Mouse (Mus musculus): Measurements from ENCODE around the gene Cd72. TPM values are rescaled to one million over a fixed set of nuclear protein-coding genes. Genes with fewer than 3 reads are reported as not detected.

Cd72 gene
- polyA plus RNA-seq, 1 experiment from 2014 or later = 0.94 TPM

DNA sequence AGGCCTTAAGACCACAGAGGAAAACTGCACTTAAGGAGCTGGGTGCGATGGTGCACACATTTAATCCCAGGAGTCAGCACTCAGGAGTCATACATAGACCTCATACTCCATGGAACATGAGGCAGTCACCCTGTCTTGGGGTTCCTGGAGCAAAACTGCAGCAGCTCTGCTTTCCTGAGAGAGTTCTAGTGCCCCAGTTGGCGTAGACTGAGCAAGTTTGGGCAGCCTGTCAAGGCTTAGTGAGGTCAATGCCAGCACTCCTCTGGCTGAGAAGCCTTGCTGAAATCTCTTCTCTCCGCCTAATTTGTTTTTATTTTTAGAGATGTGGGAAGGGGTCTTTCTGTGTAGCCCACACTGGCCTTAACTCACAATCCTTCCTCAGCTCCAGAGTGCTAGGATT is 5.9 kb downstream of the Cd72 start:
- H3K36me3 ChIP-seq (replicated peaks) = peaks cover 6% of the 10 kb centered on the region; the same call in 1 of the 2 replicates
- H3K27ac ChIP-seq (replicated peaks) = no peak overlapping the region
- H3K4me1 ChIP-seq (replicated peaks) = peaks cover 5% of the 10 kb centered on the region
- WGBS (ENCODE audit: insufficient replicate concordance) = 72% methylated on average over 3 of the region's 3 CpGs
- no peaks in the 10 kb centered on the region for H3K9me3 ChIP-seq (replicated peaks)
- no peak overlapping the region for H3K9ac ChIP-seq
- no peak overlapping the region for H3K4me2 ChIP-seq
- no peak overlapping the region for H3K4me3 ChIP-seq (replicated peaks)
- no peak for ATAC-seq (ENCODE audit: insufficient read depth)
- peaks cover 42% of the 10 kb centered on the region for H3K27me3 ChIP-seq

DNA sequence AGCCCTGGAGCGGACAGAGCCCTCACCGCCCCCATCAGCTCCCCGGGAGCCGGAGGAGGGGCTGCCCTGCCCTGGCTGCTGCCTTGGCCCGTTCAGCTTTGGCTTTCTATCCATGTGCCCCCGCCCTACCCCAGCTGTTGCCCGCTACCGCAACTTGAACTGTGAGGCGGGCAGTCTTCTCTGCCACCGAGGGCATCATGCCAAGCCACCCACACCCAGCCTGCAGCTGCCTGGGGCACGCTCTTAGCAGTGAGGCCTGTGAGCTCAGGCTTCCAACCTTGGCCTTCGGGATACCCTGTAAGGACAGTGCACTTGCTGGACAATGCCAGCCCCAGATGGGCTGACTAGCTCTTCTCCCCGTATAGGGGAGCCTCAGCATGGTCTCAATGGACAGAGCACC is 7.2 kb downstream of the Cd72 start:
- Histone ChIP-seq H3K9ac (no peak overlapping the region), H3K4me3 (replicated peaks) (no peak overlapping the region), H3K36me3 (replicated peaks) (peaks cover 6% of the 10 kb centered on the region; the same call in 1 of the 2 replicates), H3K9me3 (replicated peaks) (no peaks in the 10 kb centered on the region), H3K4me1 (replicated peaks) (peaks cover 18% of the 10 kb centered on the region), H3K27me3 (peaks cover 40% of the 10 kb centered on the region), H3K27ac (replicated peaks) (no peak overlapping the region), H3K4me2 (no peak overlapping the region)
- no peak for ATAC-seq (ENCODE audit: insufficient read depth)
- WGBS (ENCODE audit: insufficient replicate concordance) = 77% methylated on average over 13 of the region's 13 CpGs

DNA sequence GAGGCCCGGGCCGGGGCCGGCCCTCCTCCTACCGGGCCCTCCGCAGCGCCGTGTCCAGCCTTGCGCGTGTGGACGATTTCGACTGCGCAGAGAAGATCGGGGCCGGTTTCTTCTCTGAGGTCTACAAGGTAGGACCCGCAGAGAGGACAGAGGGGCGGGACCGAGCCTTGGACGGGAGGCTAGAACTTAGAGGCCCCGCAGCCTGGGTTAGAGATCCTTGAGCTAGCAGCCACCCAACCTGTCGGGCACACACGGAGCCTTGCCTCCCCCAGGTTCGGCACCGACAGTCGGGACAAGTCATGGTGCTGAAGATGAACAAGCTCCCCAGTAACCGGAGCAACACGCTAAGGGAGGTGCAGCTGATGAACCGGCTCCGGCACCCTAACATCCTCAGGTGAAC is 10.9 kb downstream of the Cd72 start:
- H3K27me3 ChIP-seq = peaks cover 29% of the 10 kb centered on the region
- peaks cover 6% of the 10 kb centered on the region; the same call in 1 of the 2 replicates for H3K36me3 ChIP-seq (replicated peaks)
- H3K4me3 ChIP-seq (replicated peaks) = peak overlapping the region; percentile 69
- H3K4me2 ChIP-seq = peak overlapping the region; percentile 97
- 4% methylated on average over 28 of the region's 28 CpGs for WGBS (ENCODE audit: insufficient replicate concordance)
- no peak for ATAC-seq (ENCODE audit: insufficient read depth)
- no peak overlapping the region for H3K27ac ChIP-seq (replicated peaks)
- no peaks in the 10 kb centered on the region for H3K9me3 ChIP-seq (replicated peaks)
- H3K4me1 ChIP-seq (replicated peaks) = peaks cover 20% of the 10 kb centered on the region
- peak overlapping the region; percentile 69 for H3K9ac ChIP-seq

DNA sequence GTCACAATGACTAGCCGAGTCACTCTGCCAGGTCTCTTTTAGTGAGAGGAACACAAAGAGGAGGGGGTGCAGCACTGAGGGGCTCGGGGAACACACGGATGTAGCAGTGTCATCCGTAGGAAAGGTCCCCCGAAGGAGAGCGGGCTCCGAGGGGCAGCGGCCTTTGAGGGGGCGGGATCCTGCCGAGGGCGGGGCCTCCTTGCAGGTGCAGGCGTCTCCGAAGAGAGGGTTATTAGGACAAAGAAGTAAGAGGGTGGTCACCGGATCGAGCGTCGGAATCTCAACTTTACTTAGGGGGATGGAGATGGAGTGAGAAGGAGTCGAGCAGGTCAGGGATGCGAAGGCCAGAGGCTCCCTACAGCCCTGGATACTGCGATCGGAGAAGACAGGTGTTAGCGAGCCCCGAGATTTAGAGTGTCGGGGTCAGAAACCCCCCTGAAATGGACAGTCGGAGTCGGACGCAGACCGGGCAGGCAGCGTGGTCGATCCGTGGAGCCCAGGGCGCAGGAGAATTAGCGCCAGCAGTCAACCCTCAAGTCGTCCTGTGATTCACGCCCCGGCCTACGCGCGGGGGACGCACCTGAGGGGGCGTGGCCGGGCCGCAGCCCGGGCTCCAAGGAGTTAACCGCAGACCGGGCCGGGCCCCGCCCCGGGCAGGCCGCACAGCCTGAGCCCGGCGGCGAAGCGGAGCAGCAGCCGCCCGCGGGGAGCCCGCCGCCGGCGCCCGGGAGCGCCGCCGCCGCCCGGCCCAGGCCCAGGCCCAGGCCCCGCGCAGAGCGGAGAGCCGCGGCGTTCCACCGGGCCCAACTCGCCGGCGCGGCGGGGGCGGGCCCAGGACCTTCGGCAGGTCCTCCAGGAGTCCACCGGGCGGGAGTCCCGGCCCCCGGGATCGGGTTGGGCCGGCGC is 11.7 kb downstream of the Cd72 start:
- ATAC-seq (ENCODE audit: insufficient read depth) = peak; percentile 66
- peaks cover 20% of the 10 kb centered on the region for H3K4me1 ChIP-seq (replicated peaks)
- H3K27ac ChIP-seq (replicated peaks) = peak overlapping the region; percentile 79
- peak overlapping the region; percentile 97 for H3K4me2 ChIP-seq
- under 1% methylated on average over 88 of the region's 88 CpGs for WGBS (ENCODE audit: insufficient replicate concordance)
- H3K36me3 ChIP-seq (replicated peaks) = peaks cover 6% of the 10 kb centered on the region; the same call in 1 of the 2 replicates
- peak overlapping the region; percentile 69 for H3K4me3 ChIP-seq (replicated peaks)
- H3K9me3 ChIP-seq (replicated peaks) = no peaks in the 10 kb centered on the region
- H3K27me3 ChIP-seq = peaks cover 29% of the 10 kb centered on the region
- H3K9ac ChIP-seq = peak overlapping the region; percentile 69

DNA sequence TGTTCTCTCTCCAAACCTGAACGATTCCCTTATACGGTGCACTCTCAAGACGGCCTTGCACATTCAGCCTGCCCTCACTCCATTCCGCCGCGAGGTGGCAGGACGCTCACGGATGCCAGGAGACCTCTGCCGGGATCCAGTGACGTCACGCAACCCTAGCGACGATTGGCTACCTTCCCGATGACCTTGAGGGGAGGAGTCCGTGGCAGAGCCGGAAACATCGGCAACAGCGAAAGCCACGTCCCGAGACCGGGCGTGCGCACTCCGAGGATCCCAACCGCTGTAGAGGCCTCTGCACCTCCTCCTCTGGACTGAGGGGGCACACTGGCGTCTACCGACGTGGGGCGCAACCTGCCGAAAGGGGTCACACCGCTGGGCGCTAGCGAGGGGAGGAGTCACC is 12.4 kb downstream of the Cd72 start:
- peak overlapping the region; percentile 97 for H3K4me2 ChIP-seq
- H3K4me3 ChIP-seq (replicated peaks) = peak overlapping the region; percentile 69
- H3K27me3 ChIP-seq = peaks cover 29% of the 10 kb centered on the region
- under 1% methylated on average over 33 of the region's 33 CpGs for WGBS (ENCODE audit: insufficient replicate concordance)
- H3K9ac ChIP-seq = peak overlapping the region; percentile 69
- peaks cover 6% of the 10 kb centered on the region; the same call in 1 of the 2 replicates for H3K36me3 ChIP-seq (replicated peaks)
- ATAC-seq (ENCODE audit: insufficient read depth) = peak; percentile 87
- H3K9me3 ChIP-seq (replicated peaks) = no peaks in the 10 kb centered on the region
- peak overlapping the region; percentile 79 for H3K27ac ChIP-seq (replicated peaks)
- H3K4me1 ChIP-seq (replicated peaks) = peaks cover 20% of the 10 kb centered on the region

DNA sequence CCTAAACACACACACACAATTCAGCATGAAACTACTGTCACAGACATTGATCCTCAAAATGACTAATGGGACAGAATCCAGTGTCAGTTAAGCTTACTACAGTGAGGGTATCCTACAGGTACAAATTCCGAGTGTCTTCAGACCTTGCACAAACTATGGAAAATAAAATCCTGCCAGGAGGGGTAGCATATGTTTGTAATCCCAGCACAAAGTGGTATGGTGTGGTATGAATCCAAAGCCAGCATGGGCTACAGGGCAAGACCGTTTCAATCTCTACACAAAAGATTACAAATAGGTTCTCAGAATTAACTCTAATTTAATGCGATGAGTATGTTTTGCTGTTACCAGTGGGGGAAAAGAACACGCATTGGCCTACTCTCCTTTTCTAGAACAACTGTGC is 12.8 kb downstream of the Cd72 start, which contains the start of gene Tesk1:
Gene Tesk1, plus strand, starts transcription at position 301 of the 400 bp plus-strand sequence.
- Histone ChIP-seq H3K27ac (replicated peaks) (peak within 1 kb of the TSS; percentile 79), H3K4me3 (replicated peaks) (peak within 1 kb of the TSS; percentile 69), H3K27me3 (peaks cover 29% of the 10 kb centered on the region), H3K9me3 (replicated peaks) (no peaks in the 10 kb centered on the region), H3K9ac (peak within 1 kb of the TSS; percentile 69), H3K36me3 (replicated peaks) (peaks cover 4% of the 10 kb centered on the region; the same call in 1 of the 2 replicates), H3K4me1 (replicated peaks) (peaks cover 20% of the 10 kb centered on the region), H3K4me2 (peak within 1 kb of the TSS; percentile 97)
- 25% methylated on average over 4 of the region's 4 CpGs for WGBS (ENCODE audit: insufficient replicate concordance)
- ATAC-seq (ENCODE audit: insufficient read depth) = no peak

DNA sequence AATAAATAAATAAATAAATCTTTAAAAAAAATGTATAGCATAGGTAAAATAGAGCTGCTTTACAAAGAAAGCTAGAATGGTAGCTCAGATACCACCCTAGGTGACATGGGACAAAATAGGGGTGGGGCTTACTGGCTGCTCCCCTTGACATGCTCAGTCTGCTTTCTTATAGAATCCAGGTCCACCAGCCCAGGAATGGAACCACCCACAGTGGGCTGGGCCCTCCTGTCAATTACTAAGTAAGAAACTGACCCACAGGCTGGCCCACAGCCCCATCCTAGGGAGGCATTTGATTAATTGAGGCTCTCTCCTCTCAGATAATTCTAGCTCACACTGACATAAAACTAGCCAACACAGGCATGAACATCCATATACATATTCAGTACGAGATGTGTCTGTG is 21.6 kb downstream of the Cd72 start:
- ATAC-seq (ENCODE audit: insufficient read depth) = no peak
- H3K4me2 ChIP-seq = no peak overlapping the region
- no peaks in the 10 kb centered on the region for H3K9me3 ChIP-seq (replicated peaks)
- no peak overlapping the region for H3K27ac ChIP-seq (replicated peaks)
- H3K9ac ChIP-seq = no peak overlapping the region
- no peaks in the 10 kb centered on the region for H3K36me3 ChIP-seq (replicated peaks)
- peaks cover 6% of the 10 kb centered on the region for H3K4me1 ChIP-seq (replicated peaks)
- H3K27me3 ChIP-seq = peaks cover 28% of the 10 kb centered on the region
- 62% methylated on average over 1 of the region's 1 CpGs for WGBS (ENCODE audit: insufficient replicate concordance)
- no peak overlapping the region for H3K4me3 ChIP-seq (replicated peaks)

DNA sequence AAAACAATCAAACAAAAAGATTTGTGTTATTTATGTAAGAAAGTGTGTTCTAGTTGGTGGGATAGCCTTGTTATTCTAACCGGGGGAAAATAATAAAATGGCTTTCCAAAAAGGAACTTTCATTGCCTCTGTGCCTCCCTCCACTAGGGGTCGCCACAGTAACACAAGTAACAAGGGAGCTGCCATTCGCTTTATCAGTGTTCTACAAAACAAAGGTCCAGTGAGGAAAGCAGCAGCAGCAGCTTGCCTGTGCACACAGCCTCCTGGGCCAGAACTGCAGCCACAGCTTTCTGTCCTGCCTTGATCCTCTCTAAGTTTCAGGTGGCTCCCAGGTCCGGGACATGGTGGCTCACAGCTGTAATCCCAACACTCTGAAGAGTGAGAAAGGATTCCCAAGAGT is 22.7 kb downstream of the Cd72 start:
- no peaks in the 10 kb centered on the region for H3K36me3 ChIP-seq (replicated peaks)

DNA sequence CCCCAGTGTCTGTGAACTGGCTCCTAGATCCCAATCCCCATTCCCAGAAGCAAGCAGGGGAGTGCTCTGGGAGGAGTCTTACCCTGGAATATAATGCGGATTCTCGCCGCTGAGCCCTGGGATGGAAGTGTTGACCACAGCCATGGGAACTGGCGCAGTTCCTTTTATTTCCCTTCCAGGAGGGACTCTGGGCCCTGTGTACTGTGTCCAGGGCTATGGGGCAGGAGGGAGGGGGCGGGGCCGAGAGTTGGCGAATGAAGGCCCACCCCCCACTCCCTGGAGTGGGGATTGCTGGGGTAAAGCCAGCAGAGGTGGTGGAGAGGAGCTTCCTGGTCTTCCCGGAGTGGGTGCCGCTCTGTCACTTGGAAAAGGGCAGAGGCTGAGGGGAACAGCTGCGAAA is 25.5 kb downstream of the Cd72 start, which contains the start of gene Fam166b:
Gene Fam166b, minus strand, starts transcription at position 189 of the 400 bp plus-strand sequence.
- 21% methylated on average over 10 of the region's 10 CpGs for WGBS (ENCODE audit: insufficient replicate concordance)
- no peaks in the 10 kb centered on the region for H3K9me3 ChIP-seq (replicated peaks)
- H3K27ac ChIP-seq (replicated peaks) = no peak within 1 kb of the TSS
- H3K4me2 ChIP-seq = no peak within 1 kb of the TSS
- 0 out of 2 replicates have a peak, but pooled peaks cover 3% of the 10 kb centered on the region for H3K36me3 ChIP-seq (replicated peaks)
- H3K4me3 ChIP-seq (replicated peaks) = no peak within 1 kb of the TSS
- no peak for ATAC-seq (ENCODE audit: insufficient read depth)
- H3K27me3 ChIP-seq = peaks cover 66% of the 10 kb centered on the region
- no peak within 1 kb of the TSS for H3K9ac ChIP-seq
- peaks cover 11% of the 10 kb centered on the region for H3K4me1 ChIP-seq (replicated peaks)

More for the DNA sequence above, 22.7 kb downstream of the Cd72 start:
- 4% methylated on average over 4 of the region's 4 CpGs for WGBS (ENCODE audit: insufficient replicate concordance)
- Histone ChIP-seq H3K27ac (replicated peaks) (no peak overlapping the region), H3K4me3 (replicated peaks) (no peak overlapping the region), H3K4me2 (no peak overlapping the region), H3K27me3 (peaks cover 39% of the 10 kb centered on the region), H3K9me3 (replicated peaks) (no peaks in the 10 kb centered on the region), H3K4me1 (replicated peaks) (peaks cover 6% of the 10 kb centered on the region), H3K9ac (no peak overlapping the region)
- ATAC-seq (ENCODE audit: insufficient read depth) = 0 out of 2 replicates have a peak, but pooled peaks have one; percentile 25

DNA sequence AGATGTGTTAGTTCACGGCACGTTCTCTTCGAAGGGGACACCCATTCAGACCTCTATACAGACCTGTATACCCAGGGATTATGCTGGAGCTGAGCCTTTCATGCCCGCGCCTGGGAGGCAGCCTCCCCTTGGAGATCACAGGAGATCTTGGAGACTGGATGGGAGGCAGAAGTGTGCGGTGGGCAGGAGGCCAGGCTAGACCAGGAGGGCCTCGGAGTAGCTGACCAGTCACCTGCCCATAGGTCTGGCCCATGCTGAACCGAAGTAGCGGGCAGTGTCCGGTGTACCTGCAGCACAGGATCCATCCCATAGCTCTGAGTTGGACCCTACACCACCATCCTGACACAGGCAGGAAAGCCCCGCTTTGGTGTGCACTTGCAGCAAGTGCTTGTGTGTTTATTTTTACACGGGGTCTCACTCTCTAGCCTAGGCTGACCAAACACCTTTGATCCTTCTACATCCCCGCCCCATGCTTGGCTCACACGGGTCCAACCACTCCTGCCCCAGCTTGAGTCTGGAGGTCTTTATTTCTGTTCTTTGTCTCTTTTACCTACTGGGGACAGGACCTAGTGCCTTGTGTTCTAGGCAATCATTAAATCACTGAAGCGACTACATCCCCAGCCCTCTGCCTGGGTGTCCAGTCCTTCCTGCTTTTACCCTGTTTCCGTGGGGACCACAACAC is 26.1 kb downstream of the Cd72 start:
- no peak for ATAC-seq (ENCODE audit: insufficient read depth)
- Histone ChIP-seq H3K4me2 (no peak overlapping the region), H3K4me3 (replicated peaks) (no peak overlapping the region), H3K9me3 (replicated peaks) (no peaks in the 10 kb centered on the region), H3K9ac (no peak overlapping the region), H3K27ac (replicated peaks) (no peak overlapping the region), H3K27me3 (peaks cover 66% of the 10 kb centered on the region), H3K4me1 (replicated peaks) (peaks cover 11% of the 10 kb centered on the region), H3K36me3 (replicated peaks) (0 out of 2 replicates have a peak, but pooled peaks cover 3% of the 10 kb centered on the region)
- 27% methylated on average over 16 of the region's 16 CpGs for WGBS (ENCODE audit: insufficient replicate concordance)

Data from liver, embryonic 15.5 days (tissue).